Mouse (Mus musculus) hindbrain, embryonic 14.5 days (tissue): ENCODE measurements at regions not wholly inside any gene's neighbourhood (a gene's known extent, or its start where the extent isn't known, plus 50 kb on each side); places are given as distances from the start of the nearest gene placed in this dataset.

Experiments used
- ATAC-seq: fragments of 200-750 bp; cut with Nextera tagmentation; 2 replicates; pipeline ENCODE4 v1.8.0; 2017; ENCODE audit warnings: moderate number of reproducible peaks, mild to moderate bottlenecking, moderate TSS enrichment, moderate library complexity; ENCODE audit not compliant: low FRiP score
- DNase-seq: peaks from one replicate; pipeline ENCODE4 v3.0.0-alpha.2; 2015; ENCODE audit warnings: low spot score
- H3K27ac ChIP-seq: fragments of 300-500 bp; sonication (generic); 2 replicates; pipeline ENCODE4 v1.5.1; 2014; ENCODE audit warnings: mild to moderate bottlenecking, moderate library complexity
- H3K27me3 ChIP-seq: fragments of 300-500 bp; sonication (generic); 2 replicates; pipeline ENCODE4 v1.6.1; 2014; ENCODE audit warnings: mild to moderate bottlenecking, low read length, mixed read lengths; ENCODE audit not compliant: control insufficient read depth, insufficient read depth
- H3K36me3 ChIP-seq: fragments of 300-500 bp; sonication (generic); replicated peaks from 2 replicates; pipeline ENCODE4 v1.6.1; 2014; ENCODE audit not compliant: control insufficient read depth, insufficient read depth
- H3K4me1 ChIP-seq: fragments of 300-500 bp; sonication (generic); replicated peaks from 2 replicates; pipeline ENCODE4 v1.6.1; 2014; ENCODE audit warnings: antibody characterized with exemption, low read length, mixed read lengths; ENCODE audit not compliant: control insufficient read depth, insufficient read depth
- H3K4me2 ChIP-seq: fragments of 300-500 bp; sonication (generic); replicated peaks from 2 replicates; pipeline ENCODE4 v1.6.1; 2014; ENCODE audit warnings: mild to moderate bottlenecking, moderate library complexity
- H3K4me3 ChIP-seq: fragments of 300-500 bp; sonication (generic); replicated peaks from 2 replicates; pipeline ENCODE4 v1.5.1; 2014; ENCODE audit warnings: mild to moderate bottlenecking, low read length
- H3K9ac ChIP-seq: fragments of 300-500 bp; sonication (generic); 2 replicates; pipeline ENCODE4 v1.6.1; 2014
- H3K9me3 ChIP-seq: fragments of 300-500 bp; sonication (generic); 2 replicates; pipeline ENCODE4 v1.6.1; 2016; ENCODE audit warnings: low read length; ENCODE audit not compliant: control insufficient read depth
- WGBS: fragments of 180-500 bp; shearing (Covaris S2); extraction: QIAGEN DNeasy Blood & Tissue Kit; methylation state at CpG from one replicate; pipeline ENCODE4 v1.1.7; 2014; 5-methylcytosine and 5-hydroxymethylcytosine counted together

DNA sequence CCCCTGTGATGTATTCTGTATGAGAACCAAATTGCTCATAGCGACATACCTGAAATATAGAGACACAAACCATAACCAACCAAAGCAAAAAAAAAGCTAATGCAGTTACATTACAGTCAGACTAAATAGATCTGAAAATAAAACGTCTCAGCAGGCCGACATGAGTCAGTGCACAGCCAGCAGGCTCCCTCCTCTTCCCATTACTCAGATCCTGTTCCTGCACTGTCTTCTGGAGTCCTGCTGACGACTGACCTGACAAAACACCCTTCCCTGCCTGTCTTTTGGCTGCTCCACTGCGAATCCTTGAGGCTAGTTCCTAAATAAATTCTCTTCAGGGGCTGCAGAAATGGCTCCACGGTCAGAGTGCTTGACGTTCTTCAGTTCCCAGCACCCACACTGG lies 61.3 kb upstream of the 1600014C23Rik start:
- 80% methylated on average over 7 of the region's 7 CpGs for WGBS

DNA sequence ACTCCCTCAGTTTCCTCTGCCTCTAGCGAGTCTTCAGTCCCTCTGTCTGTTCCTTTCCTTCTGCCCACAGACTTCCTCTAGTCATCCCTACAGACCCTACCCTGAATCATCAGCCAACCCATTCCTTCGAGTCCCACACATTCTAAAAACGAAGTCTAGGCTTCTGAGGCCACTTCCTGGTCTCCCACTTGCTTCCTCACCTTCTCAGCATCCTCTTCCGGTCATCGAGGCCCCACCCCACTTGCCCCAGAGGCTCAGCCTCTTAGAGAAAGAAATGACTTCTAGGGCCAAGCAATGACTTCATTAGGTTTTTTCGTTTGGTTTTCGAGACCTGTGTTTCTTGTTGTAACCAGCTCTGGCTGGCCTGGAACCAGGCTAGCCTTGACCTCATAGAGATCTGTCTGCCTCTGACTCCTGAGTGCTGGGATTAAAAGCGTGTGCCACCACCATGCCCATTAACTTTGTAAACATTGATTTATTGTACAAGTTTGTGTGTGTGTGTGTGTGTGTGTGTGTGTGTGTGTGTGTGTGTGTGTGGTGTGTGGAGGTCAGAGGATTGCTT lies 57.4 kb upstream of the 1600014C23Rik start:
- Histone ChIP-seq H3K4me1 (no peaks in the 10 kb centered on the region), H3K9me3 (no peaks in the 10 kb centered on the region), H3K36me3 (no peaks in the 10 kb centered on the region), H3K4me2 (no peak overlapping the region), H3K27me3 (no peaks in the 10 kb centered on the region), H3K27ac (no peak overlapping the region), H3K4me3 (no peak overlapping the region), H3K9ac (no peak overlapping the region)
- ATAC-seq, result no peak
- no peak for DNase-seq
- 83% methylated on average over 8 of the region's 8 CpGs for WGBS

More for the DNA sequence above, 61.3 kb upstream of the 1600014C23Rik start:
- no peaks in the 10 kb centered on the region for H3K36me3 ChIP-seq
- H3K27me3 ChIP-seq, result no peaks in the 10 kb centered on the region
- H3K4me2 ChIP-seq, result no peak overlapping the region
- ATAC-seq (no peak), DNase-seq (no peak)
- no peaks in the 10 kb centered on the region for H3K9me3 ChIP-seq
- H3K4me1 ChIP-seq, result no peaks in the 10 kb centered on the region
- H3K27ac ChIP-seq, result no peak overlapping the region
- no peak overlapping the region for H3K9ac ChIP-seq
- no peak overlapping the region for H3K4me3 ChIP-seq

- 46% methylated on average over 6 of the region's 6 CpGs for WGBS
- no peaks in the 10 kb centered on the region for H3K4me1 ChIP-seq
- H3K9ac ChIP-seq, result no peak overlapping the region
- DNase-seq (no peak), ATAC-seq (no peak)
- H3K36me3 ChIP-seq, result no peaks in the 10 kb centered on the region
- no peak overlapping the region for H3K4me3 ChIP-seq
- no peak overlapping the region for H3K27ac ChIP-seq
- H3K4me2 ChIP-seq, result no peak overlapping the region
- H3K27me3 ChIP-seq, result no peaks in the 10 kb centered on the region
- no peaks in the 10 kb centered on the region for H3K9me3 ChIP-seq
Measured at GRCm38 (mm10) chr17:45789777-45790176, 56.1 kb upstream of the 1600014C23Rik start.

DNA sequence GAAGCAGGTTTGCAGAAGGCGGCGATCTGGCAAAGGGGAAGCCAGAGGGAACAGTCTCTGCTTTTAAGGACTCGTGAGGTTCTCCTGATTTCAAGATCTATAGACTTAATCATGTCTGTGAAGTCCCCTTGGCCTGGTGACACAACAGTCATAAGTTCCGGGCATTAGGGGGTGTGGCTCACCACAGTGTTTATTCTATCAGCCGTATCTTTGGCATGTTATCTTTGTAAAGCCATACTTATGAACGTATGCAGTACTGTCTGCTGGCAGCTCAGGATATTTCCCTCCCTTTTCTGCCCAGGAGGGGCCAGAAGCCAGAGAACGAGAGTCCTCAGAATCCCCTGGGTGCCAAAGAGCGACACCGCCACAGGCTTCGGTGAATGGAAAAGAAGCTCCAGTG lies 51.3 kb upstream of the 1600014C23Rik start:
- no peak overlapping the region for H3K4me2 ChIP-seq
- ATAC-seq (no peak), DNase-seq (no peak)
- no peaks in the 10 kb centered on the region for H3K27me3 ChIP-seq
- H3K9ac ChIP-seq, result no peak overlapping the region
- 83% methylated on average over 10 of the region's 10 CpGs for WGBS
- no peaks in the 10 kb centered on the region for H3K9me3 ChIP-seq
- H3K4me1 ChIP-seq, result no peaks in the 10 kb centered on the region
- H3K27ac ChIP-seq, result no peak overlapping the region
- no peaks in the 10 kb centered on the region for H3K36me3 ChIP-seq
- no peak overlapping the region for H3K4me3 ChIP-seq

- DNase-seq (no peak), ATAC-seq (no peak)
- H3K9ac ChIP-seq, result no peak overlapping the region
- no peak overlapping the region for H3K4me2 ChIP-seq
- H3K4me1 ChIP-seq, result no peaks in the 10 kb centered on the region
- no peaks in the 10 kb centered on the region for H3K9me3 ChIP-seq
- no peaks in the 10 kb centered on the region for H3K36me3 ChIP-seq
- no peak overlapping the region for H3K27ac ChIP-seq
- H3K27me3 ChIP-seq, result no peaks in the 10 kb centered on the region
- no peak overlapping the region for H3K4me3 ChIP-seq
- WGBS, result 92% methylated on average over 5 of the region's 5 CpGs
Measured at GRCm38 (mm10) chr17:45784496-45784895, 50.9 kb upstream of the 1600014C23Rik start.
